In genomic region chr7:109326813-109327212, GRCm38 (mm10) we compare ENCODE assay signal across 16 mouse cellular contexts.
A peak's percentile ranks its signal among the peaks of the same experiment; 100 is the strongest.
DNase-seq lines count a peak whose midpoint lies in the region; ATAC-seq lines count a peak whose summit lies in the region.
"Had no signal": no experiment of that assay in that cellular context is flagged by ENCODE, and none has a peak within 500 bp of the region (broad histone marks: within the 10 kb centered on the region; RNA-seq: fewer than 3 reads in every experiment).

No protein-coding gene starts in this region.

- no peak for ATAC-seq in forebrain, embryonic 12.5 days (ENCODE audit: low FRiP score)
- peak; percentile 27; the same call in 1 of the 2 replicates for ATAC-seq in neural tube, embryonic 13.5 days (ENCODE audit: low read depth)
- no peak for ATAC-seq in neural tube, embryonic 15.5 days (ENCODE audit: low FRiP score)
- peak; percentile 78 for ATAC-seq in forebrain, embryonic 15.5 days (replicated peaks)
- ATAC-seq in heart, embryonic 11.5 days (replicated peaks; ENCODE audit: insufficient number of reproducible peaks, low FRiP score, low TSS enrichment), result no peak

- no peak for DNase-seq in forebrain, embryonic 10.5 days (ENCODE audit: extremely low spot score, low spot score)
- peak; percentile 14 to 17 for DNase-seq in layer of hippocampus, postnatal 36 days
- DNase-seq in lung, postnatal 36 days, result no peak
- DNase-seq: adrenal gland, adult 8-10 months; gastrocnemius, postnatal 14 days; kidney, adult 9 months; lung, adult 18-20 months; right cerebral cortex, postnatal 14 days had no signal

- H3K27me3 ChIP-seq in forebrain, embryonic 12.5 days, result no peaks in the 10 kb centered on the region
- H3K27me3 ChIP-seq in forebrain, embryonic 10.5 days (ENCODE audit: poor library complexity, severe bottlenecking), result no peaks in the 10 kb centered on the region
- no peaks in the 10 kb centered on the region for H3K27me3 ChIP-seq in neural tube, embryonic 13.5 days
- H3K27me3 ChIP-seq in neural tube, embryonic 15.5 days (replicated peaks), result no peaks in the 10 kb centered on the region
- H3K27me3 ChIP-seq in forebrain, embryonic 15.5 days, result no peaks in the 10 kb centered on the region
- no peaks in the 10 kb centered on the region for H3K27me3 ChIP-seq in heart, embryonic 11.5 days (ENCODE audit: control insufficient read depth, insufficient read depth, low read length)
- H3K27me3 ChIP-seq: heart, embryonic 12.5 days had no signal

- no peaks in the 10 kb centered on the region for H3K9me3 ChIP-seq in forebrain, embryonic 12.5 days
- no peaks in the 10 kb centered on the region for H3K9me3 ChIP-seq in forebrain, embryonic 10.5 days
- H3K9me3 ChIP-seq in neural tube, embryonic 13.5 days, result no peaks in the 10 kb centered on the region
- H3K9me3 ChIP-seq in neural tube, embryonic 15.5 days (replicated peaks), result no peaks in the 10 kb centered on the region
- H3K9me3 ChIP-seq in forebrain, embryonic 15.5 days, result no peaks in the 10 kb centered on the region
- H3K9me3 ChIP-seq in heart, embryonic 11.5 days (replicated peaks; ENCODE audit: control insufficient read depth, low read length), result no peaks in the 10 kb centered on the region
- H3K9me3 ChIP-seq: embryonic facial prominence, embryonic 10.5 days; heart, embryonic 12.5 days had no signal

- H3K4me2 ChIP-seq in forebrain, embryonic 12.5 days, result no peak overlapping the region
- H3K4me2 ChIP-seq in neural tube, embryonic 13.5 days, result no peak overlapping the region
- H3K4me2 ChIP-seq in neural tube, embryonic 15.5 days, result no peak overlapping the region
- H3K4me2 ChIP-seq in forebrain, embryonic 15.5 days (replicated peaks), result no peak overlapping the region
- H3K4me2 ChIP-seq in heart, embryonic 11.5 days, result no peak overlapping the region
- H3K4me2 ChIP-seq: heart, embryonic 12.5 days had no signal

- H3K36me3 ChIP-seq in forebrain, embryonic 12.5 days (replicated peaks), result no peaks in the 10 kb centered on the region
- no peaks in the 10 kb centered on the region for H3K36me3 ChIP-seq in forebrain, embryonic 10.5 days (replicated peaks)
- H3K36me3 ChIP-seq in neural tube, embryonic 13.5 days, result no peaks in the 10 kb centered on the region
- no peaks in the 10 kb centered on the region for H3K36me3 ChIP-seq in neural tube, embryonic 15.5 days
- no peaks in the 10 kb centered on the region for H3K36me3 ChIP-seq in forebrain, embryonic 15.5 days
- H3K36me3 ChIP-seq in heart, embryonic 11.5 days (ENCODE audit: control insufficient read depth, insufficient read depth, low read length), result no peaks in the 10 kb centered on the region
- H3K36me3 ChIP-seq: embryonic facial prominence, embryonic 10.5 days; heart, embryonic 12.5 days had no signal

- H3K9ac ChIP-seq in forebrain, embryonic 12.5 days, result no peak overlapping the region
- no peak overlapping the region for H3K9ac ChIP-seq in neural tube, embryonic 13.5 days
- H3K9ac ChIP-seq in neural tube, embryonic 15.5 days (replicated peaks), result no peak overlapping the region
- H3K9ac ChIP-seq in forebrain, embryonic 15.5 days (replicated peaks), result no peak overlapping the region
- no peak overlapping the region for H3K9ac ChIP-seq in heart, embryonic 11.5 days (ENCODE audit: low read depth, low read length)
- H3K9ac ChIP-seq: heart, embryonic 12.5 days had no signal

- H3K4me3 ChIP-seq in forebrain, embryonic 12.5 days (replicated peaks), result no peak overlapping the region
- H3K4me3 ChIP-seq in forebrain, embryonic 10.5 days, result no peak overlapping the region
- H3K4me3 ChIP-seq in neural tube, embryonic 13.5 days, result no peak overlapping the region
- no peak overlapping the region for H3K4me3 ChIP-seq in neural tube, embryonic 15.5 days (replicated peaks)
- no peak overlapping the region for H3K4me3 ChIP-seq in forebrain, embryonic 15.5 days
- H3K4me3 ChIP-seq in heart, embryonic 11.5 days (ENCODE audit: low read depth, low read length), result no peak overlapping the region
- H3K4me3 ChIP-seq: embryonic facial prominence, embryonic 10.5 days; heart, embryonic 12.5 days had no signal

- H3K27ac ChIP-seq in forebrain, embryonic 12.5 days, result 0 out of 2 replicates have a peak overlapping the region, but pooled peaks have one; percentile 42
- H3K27ac ChIP-seq in forebrain, embryonic 10.5 days, result no peak overlapping the region
- no peak overlapping the region for H3K27ac ChIP-seq in neural tube, embryonic 13.5 days (replicated peaks)
- no peak overlapping the region for H3K27ac ChIP-seq in neural tube, embryonic 15.5 days (replicated peaks)
- H3K27ac ChIP-seq in forebrain, embryonic 15.5 days (replicated peaks), result peak overlapping the region; percentile 74
- H3K27ac ChIP-seq in heart, embryonic 11.5 days (ENCODE audit: low read depth, low read length), result no peak overlapping the region
- H3K27ac ChIP-seq: embryonic facial prominence, embryonic 10.5 days; macrophage had no signal

- H3K4me1 ChIP-seq in forebrain, embryonic 12.5 days, result no peaks in the 10 kb centered on the region; the same call in 1 of the 2 replicates
- H3K4me1 ChIP-seq in forebrain, embryonic 10.5 days, result no peaks in the 10 kb centered on the region
- H3K4me1 ChIP-seq in neural tube, embryonic 13.5 days (replicated peaks), result peaks cover 8% of the 10 kb centered on the region; the same call in 1 of the 2 replicates
- no peaks in the 10 kb centered on the region for H3K4me1 ChIP-seq in neural tube, embryonic 15.5 days
- peaks cover 42% of the 10 kb centered on the region for H3K4me1 ChIP-seq in forebrain, embryonic 15.5 days
- H3K4me1 ChIP-seq in heart, embryonic 11.5 days (ENCODE audit: control insufficient read depth, insufficient read depth, low read length), result no peaks in the 10 kb centered on the region
- H3K4me1 ChIP-seq: embryonic facial prominence, embryonic 10.5 days; heart, embryonic 12.5 days had no signal

- WGBS in forebrain, embryonic 12.5 days, result 68% methylated on average over 4 of the region's 4 CpGs
- 80% methylated on average over 4 of the region's 4 CpGs for WGBS in forebrain, embryonic 10.5 days
- WGBS in neural tube, embryonic 13.5 days, result 45% methylated on average over 4 of the region's 4 CpGs
- WGBS in neural tube, embryonic 15.5 days, result 54% methylated on average over 4 of the region's 4 CpGs
- 44% methylated on average over 4 of the region's 4 CpGs for WGBS in forebrain, embryonic 15.5 days
- WGBS in heart, embryonic 11.5 days (ENCODE audit: insufficient replicate concordance), result 68% methylated on average over 4 of the region's 4 CpGs

Comparison
In these comparisons a context has a peak if more than half of its experiments do, and no peak if none do; other contexts are left out.
1. ATAC-seq: peak in neural tube, embryonic 13.5 days (single experiment) and forebrain, embryonic 15.5 days (single experiment); none in forebrain, embryonic 12.5 days (single experiment), neural tube, embryonic 15.5 days (single experiment) and heart, embryonic 11.5 days (single experiment).
2. H3K27ac ChIP-seq: peak in forebrain, embryonic 12.5 days (single experiment) and forebrain, embryonic 15.5 days (single experiment); none in forebrain, embryonic 10.5 days (single experiment), neural tube, embryonic 13.5 days (single experiment), neural tube, embryonic 15.5 days (single experiment) and heart, embryonic 11.5 days (single experiment).
3. DNase-seq: peak in layer of hippocampus, postnatal 36 days (2 of 2); none in forebrain, embryonic 10.5 days (single experiment) and lung, postnatal 36 days (single experiment).